Mouse (Mus musculus) left cerebral cortex, adult 18-20 months (tissue): ENCODE data around the gene Gpc4. TPM values are rescaled to one million over a fixed set of nuclear protein-coding genes. Genes with fewer than 3 reads are reported as not detected.

ENCODE experiments used
- DNase-seq, 2 experiments: peaks; one replicate each; pipeline ENCODE4 v3.0.0; 2021 to 2022; ENCODE audit warnings: low spot score in 2 of 2, mixed read lengths in 1 of 2
- total RNA-seq, 2 experiments: library from RNA; stranded (reverse); gene quantifications; 2 replicates each; pipeline ENCODE4 v1.2.3; 2021

Gpc4 gene
- total RNA-seq, 2 experiments from 2014 or later: 20.1 to 23.2 TPM

GRCm38 (mm10) chrX:52039875-52040274 lies 125.2 kb downstream of the Gpc4 start:
- no peak for DNase-seq

GRCm38 (mm10) chrX:52030146-52030545 lies 134.9 kb downstream of the Gpc4 start:
- DNase-seq: no peak

- DNase-seq: no peak
These were observed 147.4 kb downstream of the Gpc4 start for GRCm38 (mm10) chrX:52017660-52018059.

Other genes starting within 250 kb of the Gpc4 start
- gene 1700080O16Rik, start 192.5 kb downstream of the Gpc4 start, total RNA-seq: not detected